16 mouse cellular contexts compared by ENCODE assay signal in the genomic region with DNA sequence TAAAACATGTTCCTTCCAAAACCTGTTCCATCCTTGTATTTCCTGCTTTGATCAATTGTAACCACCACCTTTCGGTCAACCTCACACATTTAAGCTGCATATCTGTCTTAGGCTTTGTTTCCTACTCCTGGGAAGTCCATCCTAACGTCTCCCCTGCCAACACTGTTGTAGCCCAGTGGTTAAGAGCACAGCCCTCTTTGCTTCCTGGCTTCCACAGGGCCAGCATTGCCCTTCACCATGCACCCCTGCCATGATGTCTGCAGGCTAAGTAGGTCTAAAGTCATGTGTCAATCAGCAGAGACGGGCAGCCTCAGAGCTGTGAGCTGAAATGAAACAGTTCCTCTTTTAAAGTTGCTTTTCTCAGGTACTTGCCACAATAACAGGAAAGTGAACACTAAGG.
"Had no signal": no experiment of that assay in that cellular context is flagged by ENCODE, and none has a peak within 500 bp of the region (broad histone marks: within the 10 kb centered on the region; RNA-seq: fewer than 3 reads in every experiment).

No protein-coding gene starts in this region.

- H3K4me3 ChIP-seq: neural tube, embryonic 13.5 days; neural tube, embryonic 15.5 days; stomach, embryonic 15.5 days had no signal

- H3K4me2 ChIP-seq: neural tube, embryonic 13.5 days; neural tube, embryonic 15.5 days; stomach, embryonic 15.5 days had no signal

- DNase-seq: retina, postnatal 1 day; right cerebral cortex, adult 18-20 months; right cerebral cortex, postnatal 14 days; right cerebral cortex, postnatal 25 days; right cerebral cortex, postnatal 4 days; spleen, adult 18-20 months; thymus, adult 18-20 months; thymus, adult 2 months; thymus, postnatal 14 days; thymus, postnatal 25 days; thymus, postnatal 36 days; thymus, postnatal 4 days had no signal

- H3K27ac ChIP-seq: neural tube, embryonic 13.5 days; neural tube, embryonic 15.5 days; stomach, embryonic 15.5 days; stomach, postnatal 0 days had no signal

- H3K9ac ChIP-seq: neural tube, embryonic 13.5 days; neural tube, embryonic 15.5 days; stomach, embryonic 15.5 days had no signal

- H3K9me3 ChIP-seq: neural tube, embryonic 13.5 days; neural tube, embryonic 15.5 days; stomach, embryonic 15.5 days had no signal

- H3K36me3 ChIP-seq: neural tube, embryonic 13.5 days; neural tube, embryonic 15.5 days; stomach, embryonic 15.5 days had no signal

- H3K27me3 ChIP-seq: neural tube, embryonic 13.5 days; neural tube, embryonic 15.5 days; stomach, embryonic 15.5 days had no signal
